Mouse (Mus musculus) midbrain, embryonic 12.5 days (tissue): ENCODE measurements at regions not wholly inside any gene's neighbourhood (a gene's known extent, or its start where the extent isn't known, plus 50 kb on each side); places are given as distances from the start of the nearest gene placed in this dataset.
"Not testable (repeated sequence)": the region's sequence is repeated elsewhere in the genome, so short reads cannot be mapped to it uniquely, and the experiment has no call there.

Experiments used
- ATAC-seq: fragments of 200-750 bp; cut with Nextera tagmentation; 2 replicates; pipeline ENCODE4 v1.8.0; 2017; ENCODE audit warnings: low read depth, moderate TSS enrichment, moderate library complexity; ENCODE audit not compliant: low FRiP score
- H3K27ac ChIP-seq: fragments of 300-500 bp; sonication (generic); replicated peaks from 2 replicates; pipeline ENCODE4 v1.5.1; 2016; ENCODE audit warnings: mild to moderate bottlenecking
- H3K27me3 ChIP-seq: fragments of 300-500 bp; sonication (generic); 2 replicates; pipeline ENCODE4 v1.6.1; 2016; ENCODE audit warnings: mild to moderate bottlenecking
- H3K36me3 ChIP-seq: fragments of 300-500 bp; sonication (generic); 2 replicates; pipeline ENCODE4 v1.6.1; 2016
- H3K4me1 ChIP-seq: fragments of 300-500 bp; sonication (generic); 2 replicates; pipeline ENCODE4 v1.6.1; 2016
- H3K4me2 ChIP-seq: fragments of 300-500 bp; sonication (generic); replicated peaks from 2 replicates; pipeline ENCODE4 v1.6.1; 2016; ENCODE audit warnings: mild to moderate bottlenecking, moderate library complexity
- H3K4me3 ChIP-seq: fragments of 300-500 bp; sonication (generic); 2 replicates; pipeline ENCODE4 v1.5.1; 2016; ENCODE audit warnings: mild to moderate bottlenecking
- H3K9ac ChIP-seq: fragments of 300-500 bp; sonication (generic); replicated peaks from 2 replicates; pipeline ENCODE4 v1.6.1; 2016; ENCODE audit warnings: mild to moderate bottlenecking, moderate library complexity
- H3K9me3 ChIP-seq: fragments of 300-500 bp; sonication (generic); 2 replicates; pipeline ENCODE4 v1.6.1; 2016; ENCODE audit warnings: mild to moderate bottlenecking
- WGBS: fragments of 180-500 bp; shearing (Covaris S2); methylation state at CpG from one replicate; pipeline ENCODE4 v1.1.7; 2016; 5-methylcytosine and 5-hydroxymethylcytosine counted together

- not testable (repeated sequence) for H3K4me1 ChIP-seq, H3K36me3 ChIP-seq, H3K9ac ChIP-seq, H3K27me3 ChIP-seq, ATAC-seq, H3K9me3 ChIP-seq, H3K4me2 ChIP-seq, H3K4me3 ChIP-seq, H3K27ac ChIP-seq
These were observed 193.9 kb upstream of the Kcnmb2 start for GRCm38 (mm10) chr3:31708367-31708766.

GRCm38 (mm10) chr3:31741289-31741688 lies 161.0 kb upstream of the Kcnmb2 start:
- no peaks in the 10 kb centered on the region for H3K36me3 ChIP-seq
- H3K27ac ChIP-seq: no peak overlapping the region
- no peaks in the 10 kb centered on the region for H3K9me3 ChIP-seq
- H3K27me3 ChIP-seq: no peaks in the 10 kb centered on the region
- no peak for ATAC-seq
- H3K4me2 ChIP-seq: no peak overlapping the region
- no peaks in the 10 kb centered on the region for H3K4me1 ChIP-seq
- no peak overlapping the region for H3K4me3 ChIP-seq
- no peak overlapping the region for H3K9ac ChIP-seq
- 83% methylated on average over 1 of the region's 1 CpGs for WGBS

- Histone ChIP-seq H3K4me1 (no peaks in the 10 kb centered on the region), H3K27ac (no peak overlapping the region), H3K9ac (no peak overlapping the region), H3K4me3 (no peak overlapping the region), H3K36me3 (no peaks in the 10 kb centered on the region), H3K9me3 (0 out of 2 replicates have a peak, but pooled peaks cover 3% of the 10 kb centered on the region), H3K4me2 (no peak overlapping the region), H3K27me3 (no peaks in the 10 kb centered on the region)
- WGBS: 86% methylated on average over 4 of the region's 4 CpGs
- no peak for ATAC-seq
These were observed 146.4 kb upstream of the Kcnmb2 start for GRCm38 (mm10) chr3:31755881-31756280.

- Histone ChIP-seq H3K9ac (no peak overlapping the region), H3K27me3 (no peaks in the 10 kb centered on the region), H3K27ac (no peak overlapping the region), H3K4me1 (no peaks in the 10 kb centered on the region), H3K36me3 (no peaks in the 10 kb centered on the region), H3K4me3 (no peak overlapping the region), H3K9me3 (no peaks in the 10 kb centered on the region), H3K4me2 (no peak overlapping the region)
- ATAC-seq: no peak
- 95% methylated on average over 1 of the region's 1 CpGs for WGBS
These were observed 133.1 kb upstream of the Kcnmb2 start for GRCm38 (mm10) chr3:31769193-31769592.

GRCm38 (mm10) chr3:31790342-31790970 lies 111.9 kb upstream of the Kcnmb2 start:
- no peak overlapping the region for H3K4me3 ChIP-seq
- peak; percentile 76 for ATAC-seq
- no peak overlapping the region for H3K4me2 ChIP-seq
- no peaks in the 10 kb centered on the region for H3K27me3 ChIP-seq
- whole genome bisulfite sequencing: 37% methylated on average over 4 of the region's 4 CpGs
- H3K27ac ChIP-seq: no peak overlapping the region
- no peaks in the 10 kb centered on the region for H3K36me3 ChIP-seq
- H3K4me1 ChIP-seq: no peaks in the 10 kb centered on the region
- H3K9me3 ChIP-seq: no peaks in the 10 kb centered on the region
- H3K9ac ChIP-seq: no peak overlapping the region

- Histone ChIP-seq H3K27ac (no peak overlapping the region), H3K4me3 (no peak overlapping the region), H3K4me1 (no peaks in the 10 kb centered on the region), H3K9me3 (no peaks in the 10 kb centered on the region), H3K9ac (no peak overlapping the region), H3K36me3 (no peaks in the 10 kb centered on the region), H3K27me3 (no peaks in the 10 kb centered on the region), H3K4me2 (no peak overlapping the region)
- ATAC-seq: no peak
- 90% methylated on average over 8 of the region's 8 CpGs for WGBS
These were observed 108.8 kb upstream of the Kcnmb2 start for GRCm38 (mm10) chr3:31793466-31794040.

- no peak for ATAC-seq
- Histone ChIP-seq H3K4me1 (no peaks in the 10 kb centered on the region), H3K36me3 (no peaks in the 10 kb centered on the region), H3K27me3 (no peaks in the 10 kb centered on the region), H3K27ac (no peak overlapping the region), H3K4me2 (no peak overlapping the region), H3K4me3 (no peak overlapping the region), H3K9ac (no peak overlapping the region), H3K9me3 (no peaks in the 10 kb centered on the region)
- 87% methylated on average over 2 of the region's 2 CpGs for WGBS
These were observed 105.7 kb upstream of the Kcnmb2 start for GRCm38 (mm10) chr3:31796621-31797020.

GRCm38 (mm10) chr3:31799192-31799591 lies 103.1 kb upstream of the Kcnmb2 start:
- Histone ChIP-seq H3K27ac (no peak overlapping the region), H3K9me3 (no peaks in the 10 kb centered on the region), H3K9ac (no peak overlapping the region), H3K27me3 (no peaks in the 10 kb centered on the region), H3K4me3 (no peak overlapping the region), H3K4me2 (no peak overlapping the region), H3K36me3 (no peaks in the 10 kb centered on the region), H3K4me1 (no peaks in the 10 kb centered on the region)
- 90% methylated on average over 4 of the region's 4 CpGs for WGBS
- ATAC-seq: no peak

GRCm38 (mm10) chr3:31804038-31804437 lies 98.3 kb upstream of the Kcnmb2 start:
- H3K36me3 ChIP-seq: no peaks in the 10 kb centered on the region
- H3K27ac ChIP-seq: no peak overlapping the region
- H3K9me3 ChIP-seq: no peaks in the 10 kb centered on the region
- no peak overlapping the region for H3K9ac ChIP-seq
- H3K4me1 ChIP-seq: no peaks in the 10 kb centered on the region
- ATAC-seq: no peak
- no peak overlapping the region for H3K4me3 ChIP-seq
- H3K27me3 ChIP-seq: no peaks in the 10 kb centered on the region
- no peak overlapping the region for H3K4me2 ChIP-seq
- 71% methylated on average over 5 of the region's 5 CpGs for WGBS

GRCm38 (mm10) chr3:31807741-31808140 lies 94.6 kb upstream of the Kcnmb2 start:
- H3K36me3 ChIP-seq: no peaks in the 10 kb centered on the region
- no peaks in the 10 kb centered on the region for H3K4me1 ChIP-seq
- H3K4me3 ChIP-seq: no peak overlapping the region
- no peak for ATAC-seq
- WGBS: 70% methylated on average over 2 of the region's 2 CpGs
- no peak overlapping the region for H3K27ac ChIP-seq
- H3K9ac ChIP-seq: no peak overlapping the region
- no peaks in the 10 kb centered on the region for H3K27me3 ChIP-seq
- H3K9me3 ChIP-seq: no peaks in the 10 kb centered on the region
- H3K4me2 ChIP-seq: no peak overlapping the region

- ATAC-seq, H3K4me1 ChIP-seq, H3K4me3 ChIP-seq, H3K4me2 ChIP-seq, H3K27ac ChIP-seq, H3K9me3 ChIP-seq, H3K36me3 ChIP-seq, H3K27me3 ChIP-seq, H3K9ac ChIP-seq: not testable (repeated sequence)
- 96% methylated on average over 13 of the region's 13 CpGs for WGBS
These were observed 93.2 kb upstream of the Kcnmb2 start for GRCm38 (mm10) chr3:31809131-31809530.

GRCm38 (mm10) chr3:31811232-31811631 lies 91.1 kb upstream of the Kcnmb2 start:
- H3K4me3 ChIP-seq: no peak overlapping the region
- H3K4me2 ChIP-seq: no peak overlapping the region
- no peak for ATAC-seq
- no peak overlapping the region for H3K9ac ChIP-seq
- no peaks in the 10 kb centered on the region for H3K4me1 ChIP-seq
- no peaks in the 10 kb centered on the region for H3K9me3 ChIP-seq
- H3K27ac ChIP-seq: no peak overlapping the region
- H3K27me3 ChIP-seq: no peaks in the 10 kb centered on the region
- 73% methylated on average over 4 of the region's 4 CpGs for whole genome bisulfite sequencing
- no peaks in the 10 kb centered on the region for H3K36me3 ChIP-seq

GRCm38 (mm10) chr3:31831913-31832312 lies 70.4 kb upstream of the Kcnmb2 start:
- no peaks in the 10 kb centered on the region for H3K36me3 ChIP-seq
- ATAC-seq: no peak
- H3K4me3 ChIP-seq: no peak overlapping the region
- H3K27me3 ChIP-seq: no peaks in the 10 kb centered on the region
- H3K4me1 ChIP-seq: no peaks in the 10 kb centered on the region
- H3K27ac ChIP-seq: no peak overlapping the region
- WGBS: 56% methylated on average over 1 of the region's 1 CpGs
- H3K4me2 ChIP-seq: no peak overlapping the region
- no peak overlapping the region for H3K9ac ChIP-seq
- no peaks in the 10 kb centered on the region for H3K9me3 ChIP-seq
